Mouse (Mus musculus) midbrain, postnatal 0 days (tissue): Measurements from ENCODE around the gene Lrba. TPM values are rescaled to one million over a fixed set of nuclear protein-coding genes. Genes with fewer than 3 reads are reported as not detected.

Experiments used
- ATAC-seq: fragments of 200-750 bp; cut with Nextera tagmentation; 2 replicates; pipeline ENCODE4 v1.8.0; 2017; ENCODE audit warnings: moderate number of reproducible peaks, mild to moderate bottlenecking, moderate TSS enrichment, moderate library complexity; ENCODE audit not compliant: low FRiP score
- DNase-seq: peaks from one replicate; pipeline ENCODE4 v3.0.0-alpha.2; 2015; ENCODE audit warnings: low spot score
- H3K27ac ChIP-seq: fragments of 300-500 bp; sonication (generic); 2 replicates; pipeline ENCODE4 v1.5.1; 2014; ENCODE audit warnings: low read depth, mild to moderate bottlenecking, low read length, mixed read lengths
- H3K27me3 ChIP-seq: fragments of 300-500 bp; sonication (generic); 2 replicates; pipeline ENCODE4 v1.6.1; 2014; ENCODE audit warnings: low read length, control low read depth, mixed read lengths; ENCODE audit not compliant: insufficient read depth
- H3K36me3 ChIP-seq: fragments of 300-500 bp; sonication (generic); 2 replicates; pipeline ENCODE4 v1.6.1; 2014; ENCODE audit warnings: low read length, control low read depth, mixed read lengths; ENCODE audit not compliant: insufficient read depth
- H3K4me1 ChIP-seq: fragments of 300-500 bp; sonication (generic); 2 replicates; pipeline ENCODE4 v1.6.1; 2014; ENCODE audit warnings: mild to moderate bottlenecking, control low read depth, antibody characterized with exemption, low read length, mixed read lengths; ENCODE audit not compliant: insufficient read depth
- H3K4me2 ChIP-seq: fragments of 300-500 bp; sonication (generic); 2 replicates; pipeline ENCODE4 v1.6.1; 2014; ENCODE audit warnings: low read depth, mild to moderate bottlenecking, low read length, mixed read lengths; ENCODE audit not compliant: poor library complexity, severe bottlenecking
- H3K4me3 ChIP-seq: fragments of 300-500 bp; sonication (generic); 2 replicates; pipeline ENCODE4 v1.5.1; 2014; ENCODE audit warnings: low read depth, mild to moderate bottlenecking, low read length, moderate library complexity
- H3K9ac ChIP-seq: fragments of 300-500 bp; sonication (generic); replicated peaks from 2 replicates; pipeline ENCODE4 v1.6.1; 2014; ENCODE audit warnings: mild to moderate bottlenecking, low read length, moderate library complexity, mixed read lengths; ENCODE audit not compliant: poor library complexity, severe bottlenecking
- H3K9me3 ChIP-seq: fragments of 300-500 bp; sonication (generic); 2 replicates; pipeline ENCODE4 v1.6.1; 2016; ENCODE audit warnings: low read length, control low read depth
- CTCF ChIP-seq: IDR thresholded peaks from 2 replicates; pipeline ENCODE4 v1.5.1; 2016; ENCODE audit warnings: antibody characterized with exemption, mild to moderate bottlenecking
- WGBS: fragments of 180-500 bp; shearing (Covaris S2); extraction: QIAGEN DNeasy Blood & Tissue Kit; methylation state at CpG from one replicate; pipeline ENCODE4 v1.1.7; 2014; 5-methylcytosine and 5-hydroxymethylcytosine counted together
- polyA plus RNA-seq: library from polyadenylated mRNA; unstranded; fragments of >200 nt; fragmentation: Nextera tagmentation; extraction: Ambion mirVana; gene quantifications from 2 replicates; pipeline ENCODE4 v1.2.1, GENCODE M21; 2015
- total RNA-seq: library from RNA; depleted of rRNA; stranded (reverse); fragments of >200 nt; gene quantifications from 2 replicates; pipeline ENCODE4 v1.2.3, GENCODE M21; 2014

Gene Lrba
- total and polyA plus RNA-seq, 2 experiments from 2014 or later, result 3.1 to 24.3 TPM

- Histone ChIP-seq H3K9me3 (no peaks in the 10 kb centered on the region), H3K4me3 (no peak overlapping the region), H3K36me3 (no peaks in the 10 kb centered on the region), H3K4me2 (no peak overlapping the region), H3K27me3 (no peaks in the 10 kb centered on the region), H3K4me1 (no peaks in the 10 kb centered on the region), H3K9ac (no peak overlapping the region), H3K27ac (no peak overlapping the region)
- TF ChIP-seq CTCF, result no peak
- no peak for DNase-seq
- no peak for ATAC-seq
- WGBS, result 66% methylated on average over 3 of the region's 3 CpGs
These were observed 28.0 kb upstream of the Lrba start for GRCm38 (mm10) chr3:86196471-86196870.

GRCm38 (mm10) chr3:86201645-86202175, 22.8 kb upstream of the Lrba start:
- 85% methylated on average over 1 of the region's 1 CpGs for WGBS
- no peaks in the 10 kb centered on the region for H3K27me3 ChIP-seq
- H3K27ac ChIP-seq, result no peak overlapping the region
- H3K4me3 ChIP-seq, result no peak overlapping the region
- no peaks in the 10 kb centered on the region for H3K36me3 ChIP-seq
- H3K4me2 ChIP-seq, result no peak overlapping the region
- no peaks in the 10 kb centered on the region for H3K4me1 ChIP-seq
- no peaks in the 10 kb centered on the region for H3K9me3 ChIP-seq
- no peak for TF ChIP-seq CTCF
- ATAC-seq, result no peak
- no peak overlapping the region for H3K9ac ChIP-seq
- no peak for DNase-seq

- Histone ChIP-seq H3K27me3 (no peaks in the 10 kb centered on the region), H3K9ac (no peak overlapping the region), H3K9me3 (no peaks in the 10 kb centered on the region), H3K27ac (no peak overlapping the region), H3K4me1 (no peaks in the 10 kb centered on the region), H3K4me3 (no peak overlapping the region), H3K4me2 (no peak overlapping the region), H3K36me3 (no peaks in the 10 kb centered on the region)
- DNase-seq, result no peak
- no peak for ATAC-seq
- WGBS, result 96% methylated on average over 3 of the region's 3 CpGs
- no peak for TF ChIP-seq CTCF
These were observed 22.0 kb upstream of the Lrba start for GRCm38 (mm10) chr3:86202449-86202848.

- no peaks in the 10 kb centered on the region for H3K4me1 ChIP-seq
- TF ChIP-seq CTCF, result no peak
- DNase-seq (peak; percentile 46), ATAC-seq (no peak)
- H3K27ac ChIP-seq, result no peak overlapping the region
- WGBS, result 37% methylated on average over 6 of the region's 6 CpGs
- no peaks in the 10 kb centered on the region for H3K9me3 ChIP-seq
- no peak overlapping the region for H3K4me2 ChIP-seq
- no peak overlapping the region for H3K4me3 ChIP-seq
- H3K9ac ChIP-seq, result no peak overlapping the region
- no peaks in the 10 kb centered on the region for H3K27me3 ChIP-seq
- no peaks in the 10 kb centered on the region for H3K36me3 ChIP-seq
These were observed 19.7 kb upstream of the Lrba start for GRCm38 (mm10) chr3:86204608-86205358.

- no peak for DNase-seq
- no peak for ATAC-seq
- no peak overlapping the region for H3K4me3 ChIP-seq
- no peak overlapping the region for H3K4me2 ChIP-seq
- WGBS, result 89% methylated on average over 2 of the region's 2 CpGs
- no peak overlapping the region for H3K9ac ChIP-seq
- no peaks in the 10 kb centered on the region for H3K27me3 ChIP-seq
- H3K27ac ChIP-seq, result no peak overlapping the region
- H3K9me3 ChIP-seq, result no peaks in the 10 kb centered on the region
- H3K36me3 ChIP-seq, result no peaks in the 10 kb centered on the region
- no peaks in the 10 kb centered on the region for H3K4me1 ChIP-seq
- no peak for TF ChIP-seq CTCF
These were observed 17.9 kb upstream of the Lrba start for GRCm38 (mm10) chr3:86206556-86206955.

GRCm38 (mm10) chr3:86210267-86210939, 14.1 kb upstream of the Lrba start:
- H3K9me3 ChIP-seq, result no peaks in the 10 kb centered on the region
- no peak for DNase-seq
- no peak overlapping the region for H3K4me3 ChIP-seq
- no peak for ATAC-seq
- H3K27me3 ChIP-seq, result no peaks in the 10 kb centered on the region
- no peak overlapping the region for H3K4me2 ChIP-seq
- no peak overlapping the region for H3K9ac ChIP-seq
- 94% methylated on average over 10 of the region's 10 CpGs for WGBS
- H3K36me3 ChIP-seq, result no peaks in the 10 kb centered on the region
- no peak for TF ChIP-seq CTCF
- no peak overlapping the region for H3K27ac ChIP-seq
- H3K4me1 ChIP-seq, result no peaks in the 10 kb centered on the region
